Mouse (Mus musculus) kidney, adult 2 months (tissue): ENCODE results near the gene Sephs1. TPM values are rescaled to one million over a fixed set of nuclear protein-coding genes. Genes with fewer than 3 reads are reported as not detected.

Source experiments
- DNase-seq: peaks from one replicate; pipeline ENCODE4 v3.0.0; 2021
- H3K27ac ChIP-seq: fragments of 200-500 bp; 2 replicates; pipeline ENCODE4 v1.5.1; 2012; ENCODE audit warnings: low read depth, low read length, control low read depth, inconsistent platforms; ENCODE audit not compliant: insufficient read depth
- H3K27me3 ChIP-seq: fragments of 200-500 bp; replicated peaks from 2 replicates; pipeline ENCODE4 v1.6.1; 2012; ENCODE audit warnings: mild to moderate bottlenecking, moderate library complexity, low read length, inconsistent platforms; ENCODE audit not compliant: control insufficient read depth, insufficient read depth
- H3K36me3 ChIP-seq: fragments of 200-500 bp; 2 replicates; pipeline ENCODE4 v1.6.1; 2012; ENCODE audit warnings: mild to moderate bottlenecking, moderate library complexity, low read length, inconsistent platforms; ENCODE audit not compliant: control insufficient read depth, insufficient read depth
- H3K4me1 ChIP-seq: fragments of 200-500 bp; 2 replicates; pipeline ENCODE4 v1.6.1; 2011; ENCODE audit warnings: low read length; ENCODE audit not compliant: control insufficient read depth, insufficient read depth
- H3K4me3 ChIP-seq: fragments of 200-500 bp; 2 replicates; pipeline ENCODE4 v1.5.1; 2011; ENCODE audit warnings: mild to moderate bottlenecking, low read depth, low read length, control low read depth; ENCODE audit not compliant: insufficient read depth
- CTCF ChIP-seq: fragments of 200-500 bp; conservative IDR thresholded peaks from 2 replicates; pipeline ENCODE4 v1.5.1; 2011; ENCODE audit warnings: low read depth, mild to moderate bottlenecking, control low read depth, low read length, moderate library complexity, mixed read lengths; ENCODE audit not compliant: insufficient read depth, insufficient read length
- POLR2A ChIP-seq: fragments of 200-500 bp; IDR thresholded peaks from one replicate; pipeline ENCODE4 v1.6.1; 2011; ENCODE audit warnings: low read depth, low read length, control low read depth
- WGBS: fragments of 180-500 bp; shearing (Covaris S2); methylation state at CpG from one replicate; pipeline ENCODE4 v1.1.7; 2018; 5-methylcytosine and 5-hydroxymethylcytosine counted together
- polyA plus RNA-seq: library from polyadenylated mRNA; depleted of rRNA; stranded (reverse); fragments of >200 nt; gene quantifications from 2 replicates; pipeline ENCODE4 v1.2.3, GENCODE M21; 2012

Gene Sephs1
- polyA plus RNA-seq, 1 experiment, result 23.9 TPM

GRCm38 (mm10) chr2:4918860-4919739 is 37.7 kb downstream of the Sephs1 start, which contains the start of gene Phyh:
TSS of gene Phyh (plus strand) at chr2:4919019.
- Histone ChIP-seq H3K4me1 (peaks cover 30% of the 10 kb centered on the region), H3K36me3 (no peaks in the 10 kb centered on the region), H3K27me3 (no peaks in the 10 kb centered on the region), H3K4me3 (peak within 1 kb of the TSS; percentile 86), H3K27ac (peak within 1 kb of the TSS; percentile 98)
- peak; percentile 96 for DNase-seq
- TF ChIP-seq CTCF (peak; percentile 27; the same call in 1 of the 2 replicates), POLR2A (peak; percentile 70)
- 9% methylated on average over 35 of the region's 35 CpGs for WGBS

- Histone ChIP-seq H3K27ac (peak overlapping the region; percentile 37; the same call in 1 of the 2 replicates), H3K36me3 (peaks cover 3% of the 10 kb centered on the region; the same call in 1 of the 2 replicates), H3K4me3 (no peak overlapping the region), H3K4me1 (peaks cover 30% of the 10 kb centered on the region), H3K27me3 (no peaks in the 10 kb centered on the region)
- no peak for DNase-seq
- WGBS, result 73% methylated on average over 5 of the region's 5 CpGs
- TF ChIP-seq POLR2A (no peak), CTCF (no peak)
These were observed 39.7 kb downstream of the Sephs1 start for GRCm38 (mm10) chr2:4921019-4921418.

GRCm38 (mm10) chr2:4922476-4923164 is 41.3 kb downstream of the Sephs1 start:
- DNase-seq, result peak; percentile 80

GRCm38 (mm10) chr2:4927391-4927790 is 46.0 kb downstream of the Sephs1 start:
- Histone ChIP-seq H3K4me3 (no peak overlapping the region), H3K4me1 (peaks cover 8% of the 10 kb centered on the region; the same call in 1 of the 2 replicates), H3K27ac (no peak overlapping the region), H3K27me3 (no peaks in the 10 kb centered on the region), H3K36me3 (peaks cover 29% of the 10 kb centered on the region)
- DNase-seq, result no peak
- 83% methylated on average over 3 of the region's 3 CpGs for WGBS
- TF ChIP-seq CTCF (no peak), POLR2A (no peak)

More at GRCm38 (mm10) chr2:4922476-4923164, 41.3 kb downstream of the Sephs1 start:
- TF ChIP-seq POLR2A (no peak), CTCF (no peak)
- peaks cover 21% of the 10 kb centered on the region; the same call in 1 of the 2 replicates for H3K4me1 ChIP-seq
- H3K27ac ChIP-seq, result peak overlapping the region; percentile 70
- WGBS, result 30% methylated on average over 7 of the region's 7 CpGs
- H3K36me3 ChIP-seq, result peaks cover 10% of the 10 kb centered on the region
- H3K27me3 ChIP-seq, result no peaks in the 10 kb centered on the region
- H3K4me3 ChIP-seq, result no peak overlapping the region

- Histone ChIP-seq H3K27ac (no peak overlapping the region), H3K27me3 (no peaks in the 10 kb centered on the region), H3K4me3 (no peak overlapping the region), H3K36me3 (peaks cover 34% of the 10 kb centered on the region), H3K4me1 (no peaks in the 10 kb centered on the region)
- 79% methylated on average over 2 of the region's 2 CpGs for WGBS
- DNase-seq, result no peak
- TF ChIP-seq CTCF (no peak), POLR2A (no peak)
These were observed 47.9 kb downstream of the Sephs1 start for GRCm38 (mm10) chr2:4929230-4929629.

GRCm38 (mm10) chr2:4934516-4934915 is 53.2 kb downstream of the Sephs1 start:
- Histone ChIP-seq H3K27ac (no peak overlapping the region), H3K4me3 (no peak overlapping the region), H3K4me1 (no peaks in the 10 kb centered on the region), H3K27me3 (no peaks in the 10 kb centered on the region), H3K36me3 (peaks cover 31% of the 10 kb centered on the region)
- no peak for DNase-seq
- TF ChIP-seq POLR2A (no peak), CTCF (no peak)
- WGBS, result 92% methylated on average over 9 of the region's 9 CpGs

GRCm38 (mm10) chr2:4937931-4938330 is 56.6 kb downstream of the Sephs1 start:
- Histone ChIP-seq H3K4me3 (no peak overlapping the region), H3K36me3 (peaks cover 19% of the 10 kb centered on the region), H3K27ac (no peak overlapping the region), H3K27me3 (no peaks in the 10 kb centered on the region), H3K4me1 (no peaks in the 10 kb centered on the region)
- TF ChIP-seq POLR2A (no peak), CTCF (no peak)
- 90% methylated on average over 7 of the region's 7 CpGs for WGBS
- no peak for DNase-seq
